Mouse (Mus musculus) heart, embryonic 11.5 days (tissue): Measurements from ENCODE around the gene Slc8a2. TPM values are rescaled to one million over a fixed set of nuclear protein-coding genes. Genes with fewer than 3 reads are reported as not detected.

Experiments
- ATAC-seq: fragments of 200-750 bp; cut with Nextera tagmentation; replicated peaks from 2 replicates; pipeline ENCODE4 v1.8.0; 2017; ENCODE audit warnings: moderate library complexity; ENCODE audit not compliant: insufficient number of reproducible peaks, low FRiP score, low TSS enrichment
- H3K27ac ChIP-seq: fragments of 300-500 bp; sonication (generic); 2 replicates; pipeline ENCODE4 v1.5.1; 2014; ENCODE audit warnings: mild to moderate bottlenecking, low read depth, low read length
- H3K27me3 ChIP-seq: fragments of 300-500 bp; sonication (generic); 2 replicates; pipeline ENCODE4 v1.6.1; 2014; ENCODE audit warnings: mild to moderate bottlenecking, low read length, mixed read lengths; ENCODE audit not compliant: control insufficient read depth, insufficient read depth
- H3K36me3 ChIP-seq: fragments of 300-500 bp; sonication (generic); 2 replicates; pipeline ENCODE4 v1.6.1; 2014; ENCODE audit warnings: mild to moderate bottlenecking, low read length, moderate library complexity, mixed read lengths; ENCODE audit not compliant: control insufficient read depth, insufficient read depth
- H3K4me1 ChIP-seq: fragments of 300-500 bp; sonication (generic); 2 replicates; pipeline ENCODE4 v1.6.1; 2014; ENCODE audit warnings: low read length; ENCODE audit not compliant: control insufficient read depth, insufficient read depth
- H3K4me2 ChIP-seq: fragments of 300-500 bp; sonication (generic); 2 replicates; pipeline ENCODE4 v1.6.1; 2014; ENCODE audit warnings: mild to moderate bottlenecking, moderate library complexity
- H3K4me3 ChIP-seq: fragments of 300-500 bp; sonication (generic); 2 replicates; pipeline ENCODE4 v1.5.1; 2014; ENCODE audit warnings: low read depth, low read length
- H3K9ac ChIP-seq: fragments of 300-500 bp; sonication (generic); 2 replicates; pipeline ENCODE4 v1.6.1; 2014; ENCODE audit warnings: mild to moderate bottlenecking, low read depth, low read length, moderate library complexity
- H3K9me3 ChIP-seq: fragments of 300-500 bp; sonication (generic); replicated peaks from 2 replicates; pipeline ENCODE4 v1.6.1; 2016; ENCODE audit warnings: low read length; ENCODE audit not compliant: control insufficient read depth
- WGBS: fragments of 180-500 bp; shearing (Covaris S2); extraction: QIAGEN DNeasy Blood & Tissue Kit; methylation state at CpG from one replicate; pipeline ENCODE4 v1.1.7; 2014; ENCODE audit not compliant: insufficient replicate concordance; 5-methylcytosine and 5-hydroxymethylcytosine counted together
- polyA plus RNA-seq: library from polyadenylated mRNA; unstranded; fragments of >200 nt; fragmentation: Nextera tagmentation; extraction: Ambion mirVana; gene quantifications from 2 replicates; pipeline ENCODE4 v1.2.1, GENCODE M21; 2014

Slc8a2 gene
- polyA plus RNA-seq, 1 experiment from 2014 or later, result 0.17 TPM

- no peak for ATAC-seq
- Histone ChIP-seq H3K4me2 (no peak overlapping the region), H3K9ac (no peak overlapping the region), H3K36me3 (0 out of 2 replicates have a peak, but pooled peaks cover 4% of the 10 kb centered on the region), H3K4me1 (peaks cover 3% of the 10 kb centered on the region; the same call in 1 of the 2 replicates), H3K27ac (no peak overlapping the region), H3K27me3 (no peaks in the 10 kb centered on the region), H3K9me3 (no peaks in the 10 kb centered on the region), H3K4me3 (no peak overlapping the region)
- WGBS, result 18% methylated on average over 5 of the region's 5 CpGs
These were observed 62.7 kb downstream of the Slc8a2 start for GRCm38 (mm10) chr7:16192315-16192714.

DNA sequence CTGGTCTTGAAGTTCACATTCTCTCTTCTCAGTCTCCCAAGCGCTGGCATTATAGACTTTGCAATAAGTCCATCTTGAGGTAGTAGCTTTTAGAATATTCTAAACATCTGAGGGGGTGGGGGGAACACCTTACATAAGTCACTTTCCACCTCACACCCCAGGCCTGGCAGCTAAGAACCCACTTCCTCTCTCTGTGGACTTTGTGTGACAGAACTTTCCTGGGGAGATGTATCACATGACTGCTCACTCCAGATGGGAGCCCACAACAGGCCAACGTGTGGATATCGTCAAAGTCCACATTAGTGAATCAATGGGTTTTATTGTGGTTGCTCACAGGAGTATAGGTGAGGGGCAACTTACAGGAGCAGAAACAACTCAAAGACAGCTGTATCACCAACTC, 64.1 kb downstream of the Slc8a2 start:
- ATAC-seq, result no peak
- H3K9ac ChIP-seq, result no peak overlapping the region

GRCm38 (mm10) chr7:16196616-16197015, 67.0 kb downstream of the Slc8a2 start:
- WGBS, result 67% methylated on average over 6 of the region's 6 CpGs
- H3K4me1 ChIP-seq, result no peaks in the 10 kb centered on the region
- no peak overlapping the region for H3K9ac ChIP-seq
- H3K27me3 ChIP-seq, result no peaks in the 10 kb centered on the region
- H3K27ac ChIP-seq, result no peak overlapping the region
- H3K36me3 ChIP-seq, result peaks cover 11% of the 10 kb centered on the region; the same call in 1 of the 2 replicates
- H3K4me2 ChIP-seq, result no peak overlapping the region
- H3K4me3 ChIP-seq, result no peak overlapping the region
- no peak for ATAC-seq
- H3K9me3 ChIP-seq, result no peaks in the 10 kb centered on the region

More for the DNA sequence above, 64.1 kb downstream of the Slc8a2 start:
- Histone ChIP-seq H3K36me3 (0 out of 2 replicates have a peak, but pooled peaks cover 5% of the 10 kb centered on the region), H3K4me3 (no peak overlapping the region), H3K4me1 (peaks cover 3% of the 10 kb centered on the region; the same call in 1 of the 2 replicates), H3K4me2 (no peak overlapping the region), H3K27ac (no peak overlapping the region), H3K9me3 (no peaks in the 10 kb centered on the region), H3K27me3 (no peaks in the 10 kb centered on the region)
- WGBS, result 55% methylated on average over 3 of the region's 3 CpGs

GRCm38 (mm10) chr7:16197166-16197565, 67.5 kb downstream of the Slc8a2 start:
- Histone ChIP-seq H3K4me1 (no peaks in the 10 kb centered on the region), H3K27me3 (no peaks in the 10 kb centered on the region), H3K9me3 (no peaks in the 10 kb centered on the region), H3K4me2 (no peak overlapping the region), H3K27ac (no peak overlapping the region), H3K4me3 (no peak overlapping the region), H3K36me3 (peaks cover 11% of the 10 kb centered on the region; the same call in 1 of the 2 replicates), H3K9ac (no peak overlapping the region)
- 73% methylated on average over 5 of the region's 5 CpGs for WGBS
- no peak for ATAC-seq

DNA sequence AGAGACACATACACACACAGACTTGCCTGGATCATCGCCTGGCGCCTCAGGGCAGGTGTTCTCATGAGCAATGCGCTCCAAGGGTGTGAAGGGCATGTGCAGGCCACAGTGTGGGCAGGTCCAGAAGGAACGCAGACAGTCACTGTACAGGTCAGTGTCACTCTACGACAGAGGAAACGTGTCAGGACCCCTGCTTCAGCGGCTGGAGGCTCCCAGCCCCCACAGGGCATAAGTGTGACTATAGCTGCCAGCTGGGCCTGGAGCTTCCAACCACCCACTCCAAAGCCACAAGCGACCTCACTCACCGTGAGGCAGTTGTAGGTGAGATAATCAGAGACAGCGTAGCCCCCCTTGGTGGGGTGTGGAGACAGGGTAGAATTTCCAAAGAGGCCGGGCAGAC, 68.9 kb downstream of the Slc8a2 start:
- H3K4me2 ChIP-seq, result no peak overlapping the region
- no peak for ATAC-seq
- peaks cover 11% of the 10 kb centered on the region; the same call in 1 of the 2 replicates for H3K36me3 ChIP-seq
- H3K4me3 ChIP-seq, result no peak overlapping the region
- no peaks in the 10 kb centered on the region for H3K27me3 ChIP-seq
- H3K9ac ChIP-seq, result no peak overlapping the region
- no peaks in the 10 kb centered on the region for H3K9me3 ChIP-seq
- no peak overlapping the region for H3K27ac ChIP-seq
- H3K4me1 ChIP-seq, result no peaks in the 10 kb centered on the region
- WGBS, result 83% methylated on average over 11 of the region's 11 CpGs

DNA sequence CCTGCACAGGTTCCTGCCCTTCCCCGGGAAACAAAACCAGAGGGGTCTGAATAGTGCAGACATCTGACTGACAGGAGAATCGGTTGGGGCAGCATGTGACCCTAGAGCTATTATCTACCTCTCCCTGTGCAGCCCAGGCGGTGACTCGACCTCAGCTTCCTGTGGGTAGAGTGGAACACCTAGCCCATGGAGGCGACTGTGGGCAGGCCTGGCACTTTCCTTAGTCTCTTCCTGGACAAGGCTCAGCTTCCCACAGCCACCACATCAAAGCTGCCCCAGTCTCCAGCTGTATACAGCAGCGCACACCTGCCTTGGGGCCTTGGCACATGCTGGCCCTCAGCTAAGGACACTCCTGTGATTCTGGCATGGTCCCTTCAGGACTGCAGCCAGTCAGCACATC, 71.5 kb downstream of the Slc8a2 start:
- no peak overlapping the region for H3K27ac ChIP-seq
- peaks cover 17% of the 10 kb centered on the region; the same call in 1 of the 2 replicates for H3K36me3 ChIP-seq
- H3K9me3 ChIP-seq, result no peaks in the 10 kb centered on the region
- no peak overlapping the region for H3K4me3 ChIP-seq
- no peaks in the 10 kb centered on the region for H3K27me3 ChIP-seq
- H3K9ac ChIP-seq, result no peak overlapping the region
- 75% methylated on average over 6 of the region's 6 CpGs for WGBS
- H3K4me1 ChIP-seq, result no peaks in the 10 kb centered on the region
- no peak overlapping the region for H3K4me2 ChIP-seq
- ATAC-seq, result no peak

DNA sequence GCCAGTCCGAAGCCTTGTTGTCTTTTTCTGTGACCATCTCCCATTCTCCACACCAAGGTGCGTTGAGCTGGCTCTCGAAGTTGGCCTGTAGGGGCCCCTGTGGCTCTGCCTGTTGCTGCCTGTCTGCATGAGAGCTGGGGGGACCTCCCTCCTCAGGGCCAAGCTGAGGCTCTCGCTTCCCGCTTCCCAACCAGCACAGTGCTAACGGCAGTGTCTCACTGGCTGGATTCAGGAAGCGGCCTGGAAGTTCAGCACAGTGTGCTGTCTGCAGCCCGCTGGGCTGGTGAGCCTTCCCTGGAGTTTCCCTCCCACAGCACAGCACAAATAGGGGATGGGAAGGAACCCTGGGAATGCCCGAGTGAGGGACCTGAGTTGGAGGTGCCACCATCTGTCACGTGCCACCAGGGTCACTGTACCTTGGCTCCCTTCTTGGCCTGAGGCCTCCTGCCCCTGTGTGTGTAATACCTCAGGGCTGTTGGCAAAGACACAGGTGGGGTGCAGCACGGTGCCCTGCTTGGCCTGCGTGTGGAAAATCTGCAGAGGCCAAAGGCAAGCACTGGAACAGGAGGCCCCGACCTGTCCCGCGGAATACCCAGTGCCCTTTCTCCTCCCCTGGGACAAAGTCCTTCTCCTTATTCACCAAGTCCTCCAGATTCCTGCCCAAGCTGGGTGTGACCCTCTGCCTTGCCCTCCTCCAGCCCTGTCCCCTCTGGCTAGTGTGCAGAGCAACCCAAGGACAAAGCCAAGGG, 73.3 kb downstream of the Slc8a2 start:
- H3K36me3 ChIP-seq, result peaks cover 13% of the 10 kb centered on the region; the same call in 1 of the 2 replicates
- no peak for ATAC-seq
- WGBS, result 78% methylated on average over 15 of the region's 15 CpGs

DNA sequence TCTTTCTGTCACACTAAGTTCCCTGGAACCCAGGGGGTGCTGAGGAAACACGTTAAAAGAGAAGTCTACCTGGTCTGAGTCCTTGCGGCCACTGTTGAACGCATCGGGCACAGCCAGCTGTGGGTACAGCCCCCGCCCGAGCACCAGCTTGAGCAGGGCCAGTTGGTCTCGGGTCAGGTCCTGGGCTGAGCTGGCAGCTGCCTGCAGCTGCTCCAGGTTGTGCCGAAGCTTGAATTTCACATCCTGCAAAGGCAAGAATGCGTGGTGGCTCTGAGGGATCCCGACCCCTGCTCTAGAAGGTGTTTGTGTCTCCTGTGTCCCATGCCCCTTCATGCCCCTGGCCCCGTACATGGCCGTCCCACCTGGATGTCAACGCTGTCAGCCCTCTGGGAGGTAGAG, 73.9 kb downstream of the Slc8a2 start:
- no peaks in the 10 kb centered on the region for H3K4me1 ChIP-seq
- no peak for ATAC-seq
- H3K4me3 ChIP-seq, result no peak overlapping the region
- no peak overlapping the region for H3K9ac ChIP-seq
- 89% methylated on average over 13 of the region's 13 CpGs for whole genome bisulfite sequencing
- H3K27me3 ChIP-seq, result no peaks in the 10 kb centered on the region
- H3K36me3 ChIP-seq, result peaks cover 13% of the 10 kb centered on the region; the same call in 1 of the 2 replicates
- no peak overlapping the region for H3K27ac ChIP-seq
- no peak overlapping the region for H3K4me2 ChIP-seq
- H3K9me3 ChIP-seq, result no peaks in the 10 kb centered on the region

More for the DNA sequence above, 73.3 kb downstream of the Slc8a2 start:
- no peak overlapping the region for H3K27ac ChIP-seq
- no peak overlapping the region for H3K9ac ChIP-seq
- H3K4me1 ChIP-seq, result no peaks in the 10 kb centered on the region
- no peak overlapping the region for H3K4me2 ChIP-seq
- H3K4me3 ChIP-seq, result no peak overlapping the region
- no peaks in the 10 kb centered on the region for H3K9me3 ChIP-seq
- H3K27me3 ChIP-seq, result no peaks in the 10 kb centered on the region

- 81% methylated on average over 9 of the region's 9 CpGs for WGBS
- H3K27me3 ChIP-seq, result no peaks in the 10 kb centered on the region
These were observed 75.2 kb downstream of the Slc8a2 start for GRCm38 (mm10) chr7:16204791-16205190.

More at GRCm38 (mm10) chr7:16204791-16205190, 75.2 kb downstream of the Slc8a2 start:
- no peak for ATAC-seq
- Histone ChIP-seq H3K27ac (no peak overlapping the region), H3K9ac (no peak overlapping the region), H3K36me3 (peaks cover 16% of the 10 kb centered on the region; the same call in 1 of the 2 replicates), H3K9me3 (no peaks in the 10 kb centered on the region), H3K4me3 (no peak overlapping the region), H3K4me1 (no peaks in the 10 kb centered on the region), H3K4me2 (no peak overlapping the region)
